Mouse (Mus musculus) ES-Bruce4 (cell line): ENCODE data around the gene Cadm2.

ENCODE experiments used
- EP300 ChIP-seq: IDR thresholded peaks from 2 replicates; pipeline ENCODE4 v1.6.1; 2011; ENCODE audit warnings: low read depth, low read length; ENCODE audit not compliant: insufficient read depth
- POLR2A ChIP-seq: IDR thresholded peaks from one replicate; pipeline ENCODE4 v1.8.1; 2011; ENCODE audit warnings: low read length; ENCODE audit not compliant: insufficient read depth

DNA sequence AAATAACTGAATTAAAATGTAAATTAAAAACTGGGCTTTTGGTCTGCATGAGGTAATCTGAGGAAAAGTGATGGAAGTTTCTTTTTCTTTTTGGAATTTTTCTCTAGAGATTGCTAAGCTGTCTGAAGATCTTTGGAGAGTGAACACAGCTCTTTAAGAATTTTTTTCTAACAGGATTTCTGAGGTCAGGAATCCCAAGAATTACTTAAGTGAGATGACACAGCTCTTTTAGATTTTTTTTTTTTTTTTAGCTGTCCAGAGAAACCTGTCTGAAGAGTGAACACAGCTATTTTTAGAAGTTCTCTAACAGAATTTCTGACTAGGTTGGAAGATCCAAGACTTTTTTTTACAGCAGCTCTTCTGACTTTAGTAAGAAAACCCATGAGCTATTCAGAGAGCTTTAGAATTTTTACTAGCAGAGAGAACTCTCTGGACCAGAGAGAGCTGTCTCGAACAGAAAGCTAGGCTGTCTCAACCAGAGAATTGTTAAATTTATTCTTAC, 699.2 kb downstream of the Cadm2 start:
- no peak for TF ChIP-seq POLR2A
- no peak for TF ChIP-seq EP300
